Mouse (Mus musculus): ENCODE measurements at regions not wholly inside any gene's neighbourhood (a gene's known extent, or its start where the extent isn't known, plus 50 kb on each side); places are given as distances from the start of the nearest gene placed in this dataset.

- Histone ChIP-seq H3K4me3 (no peak overlapping the region), H3K4me1 (replicated peaks) (peaks cover 58% of the 10 kb centered on the region), H3K4me2 (no peak overlapping the region), H3K27me3 (no peaks in the 10 kb centered on the region), H3K9me3 (replicated peaks) (no peaks in the 10 kb centered on the region), H3K27ac (no peak overlapping the region), H3K9ac (no peak overlapping the region), H3K36me3 (no peaks in the 10 kb centered on the region)
- ATAC-seq (replicated peaks; ENCODE audit: insufficient number of reproducible peaks, insufficient read depth, low FRiP score, low read depth), result no peak
- WGBS, result 45% methylated on average over 2 of the region's 2 CpGs
Observed at GRCm38 (mm10) chr6:99932923-99933322, 206.7 kb upstream of the Prok2 start.

- no peaks in the 10 kb centered on the region for H3K36me3 ChIP-seq
- no peaks in the 10 kb centered on the region for H3K27me3 ChIP-seq
- H3K27ac ChIP-seq, result no peak overlapping the region
- H3K4me3 ChIP-seq, result no peak overlapping the region
- no peak for ATAC-seq (replicated peaks; ENCODE audit: insufficient number of reproducible peaks, insufficient read depth, low FRiP score, low read depth)
- 62% methylated on average over 6 of the region's 6 CpGs for WGBS
- no peaks in the 10 kb centered on the region for H3K9me3 ChIP-seq (replicated peaks)
- no peak overlapping the region for H3K4me2 ChIP-seq
- peaks cover 62% of the 10 kb centered on the region for H3K4me1 ChIP-seq (replicated peaks)
- no peak overlapping the region for H3K9ac ChIP-seq
Observed at GRCm38 (mm10) chr6:99932405-99932804, 206.2 kb upstream of the Prok2 start.

GRCm38 (mm10) chr6:99931588-99931987 lies 205.4 kb upstream of the Prok2 start:
- Histone ChIP-seq H3K4me3 (no peak overlapping the region), H3K27me3 (no peaks in the 10 kb centered on the region), H3K4me1 (replicated peaks) (peaks cover 62% of the 10 kb centered on the region), H3K4me2 (no peak overlapping the region), H3K9me3 (replicated peaks) (no peaks in the 10 kb centered on the region), H3K9ac (no peak overlapping the region), H3K27ac (peak overlapping the region; percentile 8; the same call in 1 of the 2 replicates), H3K36me3 (no peaks in the 10 kb centered on the region)
- ATAC-seq (replicated peaks; ENCODE audit: insufficient number of reproducible peaks, insufficient read depth, low FRiP score, low read depth), result peak; percentile 65
- WGBS, result 37% methylated on average over 4 of the region's 4 CpGs

- no peaks in the 10 kb centered on the region for H3K36me3 ChIP-seq
- H3K4me1 ChIP-seq (replicated peaks), result peaks cover 59% of the 10 kb centered on the region
- H3K4me2 ChIP-seq, result no peak overlapping the region
- no peaks in the 10 kb centered on the region for H3K9me3 ChIP-seq (replicated peaks)
- no peak overlapping the region for H3K9ac ChIP-seq
- H3K4me3 ChIP-seq, result no peak overlapping the region
- H3K27ac ChIP-seq, result no peak overlapping the region
- ATAC-seq (replicated peaks; ENCODE audit: insufficient number of reproducible peaks, insufficient read depth, low FRiP score, low read depth), result no peak
- 0 out of 2 replicates have a peak, but pooled peaks cover 1% of the 10 kb centered on the region for H3K27me3 ChIP-seq
- 91% methylated on average over 6 of the region's 6 CpGs for WGBS
Observed at GRCm38 (mm10) chr6:99930316-99930715, 204.1 kb upstream of the Prok2 start.

GRCm38 (mm10) chr6:99927933-99928555 lies 201.9 kb upstream of the Prok2 start:
- Histone ChIP-seq H3K4me3 (no peak overlapping the region), H3K9me3 (replicated peaks) (no peaks in the 10 kb centered on the region), H3K27ac (peak overlapping the region; percentile 63), H3K36me3 (no peaks in the 10 kb centered on the region), H3K4me1 (replicated peaks) (peaks cover 41% of the 10 kb centered on the region), H3K4me2 (no peak overlapping the region), H3K9ac (no peak overlapping the region), H3K27me3 (0 out of 2 replicates have a peak, but pooled peaks cover 7% of the 10 kb centered on the region)
- ATAC-seq (replicated peaks; ENCODE audit: insufficient number of reproducible peaks, insufficient read depth, low FRiP score, low read depth), result peak; percentile 58; the same call in 1 of the 2 replicates
- 29% methylated on average over 10 of the region's 10 CpGs for WGBS

- H3K27me3 ChIP-seq, result 0 out of 2 replicates have a peak, but pooled peaks cover 7% of the 10 kb centered on the region
- H3K4me2 ChIP-seq, result no peak overlapping the region
- H3K4me1 ChIP-seq (replicated peaks), result peaks cover 20% of the 10 kb centered on the region
- H3K27ac ChIP-seq, result no peak overlapping the region
- H3K9ac ChIP-seq, result no peak overlapping the region
- H3K4me3 ChIP-seq, result no peak overlapping the region
- ATAC-seq (replicated peaks; ENCODE audit: insufficient number of reproducible peaks, insufficient read depth, low FRiP score, low read depth), result no peak
- H3K9me3 ChIP-seq (replicated peaks), result no peaks in the 10 kb centered on the region
- WGBS, result 68% methylated on average over 8 of the region's 8 CpGs
- no peaks in the 10 kb centered on the region for H3K36me3 ChIP-seq
Observed at GRCm38 (mm10) chr6:99924181-99924580, 198.0 kb upstream of the Prok2 start.

- H3K9me3 ChIP-seq (replicated peaks), result no peaks in the 10 kb centered on the region
- no peak overlapping the region for H3K9ac ChIP-seq
- 51% methylated on average over 5 of the region's 5 CpGs for WGBS
- no peaks in the 10 kb centered on the region for H3K36me3 ChIP-seq
- 0 out of 2 replicates have a peak, but pooled peaks cover 7% of the 10 kb centered on the region for H3K27me3 ChIP-seq
- no peak overlapping the region for H3K4me2 ChIP-seq
- no peak for ATAC-seq (replicated peaks; ENCODE audit: insufficient number of reproducible peaks, insufficient read depth, low FRiP score, low read depth)
- H3K4me3 ChIP-seq, result no peak overlapping the region
- H3K4me1 ChIP-seq (replicated peaks), result peaks cover 4% of the 10 kb centered on the region; the same call in 1 of the 2 replicates
- no peak overlapping the region for H3K27ac ChIP-seq
Observed at GRCm38 (mm10) chr6:99921966-99922365, 195.8 kb upstream of the Prok2 start.

GRCm38 (mm10) chr6:99919816-99920562 lies 193.8 kb upstream of the Prok2 start:
- Histone ChIP-seq H3K9me3 (replicated peaks) (no peaks in the 10 kb centered on the region), H3K27ac (no peak overlapping the region), H3K4me2 (no peak overlapping the region), H3K4me3 (no peak overlapping the region), H3K9ac (no peak overlapping the region), H3K36me3 (no peaks in the 10 kb centered on the region), H3K4me1 (replicated peaks) (peaks cover 5% of the 10 kb centered on the region; the same call in 1 of the 2 replicates), H3K27me3 (0 out of 2 replicates have a peak, but pooled peaks cover 4% of the 10 kb centered on the region)
- no peak for ATAC-seq (replicated peaks; ENCODE audit: insufficient number of reproducible peaks, insufficient read depth, low FRiP score, low read depth)
- WGBS, result 63% methylated on average over 7 of the region's 7 CpGs

GRCm38 (mm10) chr6:99918351-99918750 lies 192.2 kb upstream of the Prok2 start:
- H3K36me3 ChIP-seq, result no peaks in the 10 kb centered on the region
- no peak overlapping the region for H3K9ac ChIP-seq
- H3K4me3 ChIP-seq, result no peak overlapping the region
- ATAC-seq (replicated peaks; ENCODE audit: insufficient number of reproducible peaks, insufficient read depth, low FRiP score, low read depth), result no peak
- H3K9me3 ChIP-seq (replicated peaks), result no peaks in the 10 kb centered on the region
- H3K27me3 ChIP-seq, result peaks cover 2% of the 10 kb centered on the region; the same call in 1 of the 2 replicates
- no peak overlapping the region for H3K4me2 ChIP-seq
- peaks cover 8% of the 10 kb centered on the region; the same call in 1 of the 2 replicates for H3K4me1 ChIP-seq (replicated peaks)
- no peak overlapping the region for H3K27ac ChIP-seq
- 67% methylated on average over 3 of the region's 3 CpGs for WGBS

GRCm38 (mm10) chr6:99909921-99910320 lies 183.7 kb upstream of the Prok2 start:
- Histone ChIP-seq H3K9me3 (replicated peaks) (no peaks in the 10 kb centered on the region), H3K27ac (peak overlapping the region; percentile 60), H3K4me2 (peak overlapping the region; percentile 34), H3K4me3 (no peak overlapping the region), H3K36me3 (no peaks in the 10 kb centered on the region), H3K4me1 (replicated peaks) (peaks cover 21% of the 10 kb centered on the region), H3K27me3 (peaks cover 13% of the 10 kb centered on the region), H3K9ac (no peak overlapping the region)
- 44% methylated on average over 7 of the region's 7 CpGs for WGBS
- peak; percentile 69 for ATAC-seq (replicated peaks; ENCODE audit: insufficient number of reproducible peaks, insufficient read depth, low FRiP score, low read depth)

- H3K9me3 ChIP-seq (replicated peaks), result no peaks in the 10 kb centered on the region
- no peak overlapping the region for H3K4me3 ChIP-seq
- H3K4me1 ChIP-seq (replicated peaks), result peaks cover 24% of the 10 kb centered on the region
- ATAC-seq (replicated peaks; ENCODE audit: insufficient number of reproducible peaks, insufficient read depth, low FRiP score, low read depth), result peak; percentile 60; the same call in 1 of the 2 replicates
- H3K36me3 ChIP-seq, result no peaks in the 10 kb centered on the region
- H3K9ac ChIP-seq, result no peak overlapping the region
- 12% methylated on average over 7 of the region's 7 CpGs for WGBS
- peak overlapping the region; percentile 34 for H3K4me2 ChIP-seq
- H3K27me3 ChIP-seq, result peaks cover 17% of the 10 kb centered on the region
- peak overlapping the region; percentile 60 for H3K27ac ChIP-seq
Observed at GRCm38 (mm10) chr6:99909459-99909858, 183.3 kb upstream of the Prok2 start.

Measured in heart, embryonic 15.5 days (tissue).